Mouse (Mus musculus): Measurements from ENCODE around the gene Actrt2.

Gene Actrt2

GRCm38 (mm10) chr4:154667767-154668166 is at the start of gene Actrt2:
Actrt2 (minus strand) TSS chr4:154667867.
- DNase-seq (ENCODE audit: low spot score) = no peak

- DNase-seq (ENCODE audit: low spot score) = peak; percentile 27
Observed at GRCm38 (mm10) chr4:154709391-154710107, 41.9 kb upstream of the Actrt2 start.

GRCm38 (mm10) chr4:154708811-154709210 is 41.1 kb upstream of the Actrt2 start:
- no peak for DNase-seq (ENCODE audit: low spot score)

GRCm38 (mm10) chr4:154708223-154708622 is 40.6 kb upstream of the Actrt2 start:
- no peak for DNase-seq (ENCODE audit: low spot score)

- DNase-seq (ENCODE audit: low spot score) = no peak
Observed at GRCm38 (mm10) chr4:154707521-154707920, 39.9 kb upstream of the Actrt2 start.

- no peak for DNase-seq (ENCODE audit: low spot score)
Observed at GRCm38 (mm10) chr4:154706442-154706841, 38.8 kb upstream of the Actrt2 start.

- no peak for DNase-seq (ENCODE audit: low spot score)
Observed at GRCm38 (mm10) chr4:154705681-154706080, 38.0 kb upstream of the Actrt2 start.

- no peak for DNase-seq (ENCODE audit: low spot score)
Observed at GRCm38 (mm10) chr4:154705056-154705455, 37.4 kb upstream of the Actrt2 start.

GRCm38 (mm10) chr4:154704591-154704990 is 36.9 kb upstream of the Actrt2 start:
- no peak for DNase-seq (ENCODE audit: low spot score)

GRCm38 (mm10) chr4:154703426-154704070 is 35.9 kb upstream of the Actrt2 start:
- DNase-seq (ENCODE audit: low spot score) = no peak

GRCm38 (mm10) chr4:154702931-154703330 is 35.3 kb upstream of the Actrt2 start:
- DNase-seq (ENCODE audit: low spot score) = no peak

GRCm38 (mm10) chr4:154702186-154702585 is 34.5 kb upstream of the Actrt2 start:
- DNase-seq (ENCODE audit: low spot score) = no peak

GRCm38 (mm10) chr4:154700921-154701412 is 33.3 kb upstream of the Actrt2 start:
- DNase-seq (ENCODE audit: low spot score) = no peak

- DNase-seq (ENCODE audit: low spot score) = no peak
Observed at GRCm38 (mm10) chr4:154700436-154700835, 32.8 kb upstream of the Actrt2 start.

- DNase-seq (ENCODE audit: low spot score) = no peak
Observed at GRCm38 (mm10) chr4:154699236-154699635, 31.6 kb upstream of the Actrt2 start.

GRCm38 (mm10) chr4:154698631-154699030 is 31.0 kb upstream of the Actrt2 start:
- no peak for DNase-seq (ENCODE audit: low spot score)

GRCm38 (mm10) chr4:154698021-154698590 is 30.4 kb upstream of the Actrt2 start:
- DNase-seq (ENCODE audit: low spot score) = no peak

- no peak for DNase-seq (ENCODE audit: low spot score)
Observed at GRCm38 (mm10) chr4:154697476-154697875, 29.8 kb upstream of the Actrt2 start.

GRCm38 (mm10) chr4:154696552-154696951 is 28.9 kb upstream of the Actrt2 start:
- no peak for DNase-seq (ENCODE audit: low spot score)

GRCm38 (mm10) chr4:154696146-154696545 is 28.5 kb upstream of the Actrt2 start:
- peak; percentile 81 for DNase-seq (ENCODE audit: low spot score)

- DNase-seq (ENCODE audit: low spot score) = no peak
Observed at GRCm38 (mm10) chr4:154694361-154694760, 26.7 kb upstream of the Actrt2 start.

GRCm38 (mm10) chr4:154693348-154694015 is 25.8 kb upstream of the Actrt2 start:
- peak; percentile 74 for DNase-seq (ENCODE audit: low spot score)
